Mouse (Mus musculus) lung, postnatal 0 days (tissue): ENCODE results near the gene Txn2.

Experiments
- CTCF ChIP-seq: IDR thresholded peaks from 2 replicates; pipeline ENCODE4 v1.5.1; 2016; ENCODE audit warnings: antibody characterized with exemption, mild to moderate bottlenecking
- EP300 ChIP-seq: IDR thresholded peaks from 2 replicates; pipeline ENCODE4 v1.6.1; 2016; ENCODE audit warnings: antibody characterized with exemption, mild to moderate bottlenecking, control low read depth

GRCm38 (mm10) chr15:77974165-77974841, 45.5 kb upstream of the Txn2 start:
- TF ChIP-seq CTCF (no peak), EP300 (no peak)
